Mouse (Mus musculus) intestine, embryonic 16.5 days (tissue): Measurements from ENCODE around the gene Sema4d. TPM values are rescaled to one million over a fixed set of nuclear protein-coding genes. Genes with fewer than 3 reads are reported as not detected.
A peak's percentile ranks its signal among the peaks of the same experiment; 100 is the strongest.

Experiments
- ATAC-seq: fragments of 200-750 bp; cut with Nextera tagmentation; 2 replicates; pipeline ENCODE4 v1.8.0; 2017; ENCODE audit warnings: moderate TSS enrichment, moderate library complexity
- H3K27ac ChIP-seq: fragments of 300-500 bp; sonication (generic); 2 replicates; pipeline ENCODE4 v1.5.1; 2014; ENCODE audit warnings: mild to moderate bottlenecking, low read length
- H3K27me3 ChIP-seq: fragments of 300-500 bp; sonication (generic); replicated peaks from 2 replicates; pipeline ENCODE4 v1.6.1; 2014; ENCODE audit warnings: low read length, control low read depth, mixed read lengths; ENCODE audit not compliant: control insufficient read depth, insufficient read depth
- H3K36me3 ChIP-seq: fragments of 300-500 bp; sonication (generic); 2 replicates; pipeline ENCODE4 v1.6.1; 2014; ENCODE audit warnings: low read length, control low read depth; ENCODE audit not compliant: control insufficient read depth, insufficient read depth
- H3K4me1 ChIP-seq: fragments of 300-500 bp; sonication (generic); 2 replicates; pipeline ENCODE4 v1.6.1; 2014; ENCODE audit warnings: low read length, control low read depth, mixed read lengths; ENCODE audit not compliant: control insufficient read depth, insufficient read depth
- H3K4me2 ChIP-seq: fragments of 300-500 bp; sonication (generic); 2 replicates; pipeline ENCODE4 v1.6.1; 2014; ENCODE audit warnings: low read depth, low read length, control low read depth
- H3K4me3 ChIP-seq: fragments of 300-500 bp; sonication (generic); 2 replicates; pipeline ENCODE4 v1.5.1; 2014; ENCODE audit warnings: mild to moderate bottlenecking, low read length
- H3K9ac ChIP-seq: fragments of 300-500 bp; sonication (generic); 2 replicates; pipeline ENCODE4 v1.6.1; 2014; ENCODE audit warnings: low read depth, low read length
- H3K9me3 ChIP-seq: fragments of 300-500 bp; sonication (generic); 2 replicates; pipeline ENCODE4 v1.6.1; 2016; ENCODE audit warnings: low read length, control low read depth; ENCODE audit not compliant: control insufficient read depth
- WGBS: fragments of 180-500 bp; shearing (Covaris S2); extraction: QIAGEN DNeasy Blood & Tissue Kit; methylation state at CpG from one replicate; pipeline ENCODE4 v1.1.7; 2014; 5-methylcytosine and 5-hydroxymethylcytosine counted together
- polyA plus RNA-seq: library from polyadenylated mRNA; unstranded; fragments of >200 nt; fragmentation: Nextera tagmentation; extraction: Ambion mirVana; gene quantifications from 2 replicates; pipeline ENCODE4 v1.2.1, GENCODE M21; 2015

Sema4d gene
- polyA plus RNA-seq, 1 experiment from 2014 or later = 5.7 TPM

GRCm38 (mm10) chr13:51800921-51801320 is 7.4 kb upstream of the Sema4d start:
- 51% methylated on average over 9 of the region's 9 CpGs for WGBS
- Histone ChIP-seq H3K27me3 (no peaks in the 10 kb centered on the region), H3K36me3 (no peaks in the 10 kb centered on the region), H3K9me3 (no peaks in the 10 kb centered on the region), H3K27ac (no peak overlapping the region), H3K4me2 (no peak overlapping the region), H3K9ac (no peak overlapping the region), H3K4me1 (peaks cover 5% of the 10 kb centered on the region; the same call in 1 of the 2 replicates), H3K4me3 (no peak overlapping the region)
- ATAC-seq = no peak

DNA sequence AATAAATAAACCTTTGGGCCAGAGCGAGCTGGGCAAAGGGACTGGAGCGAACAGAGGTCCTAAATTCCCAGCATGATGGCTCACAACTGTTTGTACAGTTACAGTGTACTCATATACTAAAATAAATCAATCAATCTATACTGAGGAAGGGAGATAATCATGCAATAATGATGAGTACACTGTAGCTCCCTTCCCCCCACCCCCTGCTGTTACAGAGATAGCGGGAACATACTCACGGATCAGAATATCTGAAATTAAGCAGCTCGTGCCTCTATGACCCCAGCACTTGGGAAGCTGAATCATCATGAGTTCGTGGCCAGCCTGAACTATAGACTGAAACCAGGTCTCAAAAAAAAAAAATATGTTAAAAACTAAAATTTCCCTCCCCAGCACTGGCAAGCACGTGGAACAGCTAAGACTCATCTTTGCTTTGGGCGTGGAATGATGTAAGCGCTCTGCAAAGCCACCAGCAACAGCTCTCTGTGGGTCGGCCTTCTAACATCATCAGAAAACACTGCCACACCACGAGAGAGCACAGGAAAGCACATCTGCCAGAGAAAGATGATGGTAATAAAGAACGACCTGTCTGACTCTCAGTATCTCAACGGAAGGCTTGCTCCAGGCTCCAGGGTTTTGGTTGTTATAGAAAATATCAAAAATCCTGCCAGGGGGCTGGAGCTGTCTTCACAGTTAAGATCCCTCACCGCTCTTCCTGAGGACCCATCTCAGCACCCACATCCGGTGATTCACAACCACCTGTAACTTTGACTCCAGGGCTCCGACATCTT is 6.4 kb upstream of the Sema4d start:
- Histone ChIP-seq H3K4me2 (no peak overlapping the region), H3K36me3 (no peaks in the 10 kb centered on the region), H3K9me3 (no peaks in the 10 kb centered on the region), H3K9ac (no peak overlapping the region), H3K27me3 (no peaks in the 10 kb centered on the region), H3K4me3 (no peak overlapping the region), H3K27ac (no peak overlapping the region), H3K4me1 (peaks cover 5% of the 10 kb centered on the region; the same call in 1 of the 2 replicates)
- 81% methylated on average over 16 of the region's 16 CpGs for WGBS
- ATAC-seq = no peak

DNA sequence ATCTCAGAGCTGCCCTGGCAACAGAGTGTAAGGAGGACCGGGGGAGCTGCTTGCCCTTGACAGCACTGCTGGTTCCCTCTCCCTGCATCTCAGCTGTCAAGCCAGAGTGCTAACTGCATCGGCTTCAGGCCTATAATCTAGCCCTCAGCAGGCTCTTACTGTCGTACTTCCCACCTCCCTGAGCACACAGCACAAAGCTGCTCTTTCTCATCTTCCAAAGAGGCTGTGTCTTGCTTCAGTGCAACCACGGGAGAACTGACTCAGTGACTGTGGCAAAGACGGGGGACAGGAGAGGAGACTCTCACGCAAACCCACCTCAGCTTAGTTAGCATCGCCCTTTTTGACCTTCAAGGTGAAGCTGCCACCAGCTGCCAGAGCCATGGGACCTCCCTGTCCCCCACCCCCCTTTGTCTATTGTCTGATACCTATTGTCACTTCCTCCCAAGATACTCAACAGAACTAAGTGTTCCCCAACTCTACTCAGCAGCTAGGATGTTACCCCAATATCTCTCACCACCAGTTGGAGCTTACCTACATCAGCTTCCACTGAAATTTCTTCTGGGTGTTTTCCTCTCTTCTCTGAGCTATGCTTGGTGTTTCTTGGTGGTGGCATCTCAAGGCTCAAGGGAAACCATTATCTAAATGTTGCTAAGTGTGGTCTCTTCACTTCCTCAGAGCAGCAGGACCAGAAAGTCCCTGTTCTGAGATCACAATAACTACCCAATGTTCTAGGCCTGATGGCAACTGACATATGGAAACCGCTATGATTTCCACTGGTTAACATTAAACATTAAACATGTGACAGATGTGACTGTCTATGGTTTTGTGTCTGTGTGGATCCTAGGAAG is 4.6 kb upstream of the Sema4d start:
- Histone ChIP-seq H3K4me3 (no peak overlapping the region), H3K4me2 (no peak overlapping the region), H3K27me3 (no peaks in the 10 kb centered on the region), H3K9me3 (no peaks in the 10 kb centered on the region), H3K4me1 (peaks cover 5% of the 10 kb centered on the region; the same call in 1 of the 2 replicates), H3K9ac (no peak overlapping the region), H3K36me3 (no peaks in the 10 kb centered on the region), H3K27ac (no peak overlapping the region)
- 65% methylated on average over 8 of the region's 8 CpGs for WGBS
- no peak for ATAC-seq

DNA sequence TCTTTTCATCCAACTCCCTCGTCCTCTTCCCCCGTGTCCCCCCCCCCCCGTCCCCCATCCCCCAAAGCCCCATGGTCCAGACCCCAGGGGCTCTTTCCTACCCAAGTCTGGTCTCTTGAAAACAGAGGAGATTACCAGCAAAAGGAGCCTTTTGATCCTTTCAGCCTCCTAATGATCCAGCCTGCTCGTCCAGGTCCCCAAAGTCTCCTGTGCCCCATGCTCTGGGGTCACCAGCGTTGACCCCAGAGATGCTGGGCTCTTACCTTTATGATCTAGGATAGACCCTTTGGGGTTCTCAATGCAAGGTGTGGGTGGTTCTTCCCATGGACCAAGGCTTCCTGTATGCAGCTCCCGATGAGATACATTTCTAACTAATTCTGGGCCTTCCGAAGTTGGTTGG is 401 bp upstream of the Sema4d start:
- Histone ChIP-seq H3K27me3 (no peaks in the 10 kb centered on the region; the same call in 1 of the 2 replicates), H3K4me3 (no peak overlapping the region), H3K27ac (no peak overlapping the region), H3K9ac (no peak overlapping the region), H3K9me3 (no peaks in the 10 kb centered on the region), H3K36me3 (no peaks in the 10 kb centered on the region), H3K4me2 (peak overlapping the region; percentile 97; the same call in 1 of the 2 replicates), H3K4me1 (0 out of 2 replicates have a peak, but pooled peaks cover 2% of the 10 kb centered on the region)
- ATAC-seq = 0 out of 2 replicates have a peak, but pooled peaks have one; percentile 4
- 52% methylated on average over 5 of the region's 7 CpGs for WGBS

- no peaks in the 10 kb centered on the region; the same call in 1 of the 2 replicates for H3K27me3 ChIP-seq
- peak overlapping the region; percentile 78 for H3K9ac ChIP-seq
- H3K9me3 ChIP-seq = no peaks in the 10 kb centered on the region
- peak overlapping the region; percentile 97 for H3K4me2 ChIP-seq
- peak; percentile 60 for ATAC-seq
- H3K4me3 ChIP-seq = peak overlapping the region; percentile 84
- H3K27ac ChIP-seq = peak overlapping the region; percentile 20
- 2% methylated on average over 43 of the region's 43 CpGs for WGBS
- H3K4me1 ChIP-seq = 0 out of 2 replicates have a peak, but pooled peaks cover 2% of the 10 kb centered on the region
- H3K36me3 ChIP-seq = no peaks in the 10 kb centered on the region
Observed at GRCm38 (mm10) chr13:51792729-51793424, 670 bp downstream of the Sema4d start.

GRCm38 (mm10) chr13:51792135-51792573 is 1.4 kb downstream of the Sema4d start:
- Histone ChIP-seq H3K36me3 (no peaks in the 10 kb centered on the region), H3K4me1 (0 out of 2 replicates have a peak, but pooled peaks cover 2% of the 10 kb centered on the region), H3K27me3 (no peaks in the 10 kb centered on the region; the same call in 1 of the 2 replicates), H3K27ac (no peak overlapping the region), H3K4me3 (peak overlapping the region; percentile 84), H3K4me2 (peak overlapping the region; percentile 97), H3K9ac (peak overlapping the region; percentile 78; the same call in 1 of the 2 replicates), H3K9me3 (no peaks in the 10 kb centered on the region)
- WGBS = 37% methylated on average over 11 of the region's 11 CpGs
- peak; percentile 15; the same call in 1 of the 2 replicates for ATAC-seq

DNA sequence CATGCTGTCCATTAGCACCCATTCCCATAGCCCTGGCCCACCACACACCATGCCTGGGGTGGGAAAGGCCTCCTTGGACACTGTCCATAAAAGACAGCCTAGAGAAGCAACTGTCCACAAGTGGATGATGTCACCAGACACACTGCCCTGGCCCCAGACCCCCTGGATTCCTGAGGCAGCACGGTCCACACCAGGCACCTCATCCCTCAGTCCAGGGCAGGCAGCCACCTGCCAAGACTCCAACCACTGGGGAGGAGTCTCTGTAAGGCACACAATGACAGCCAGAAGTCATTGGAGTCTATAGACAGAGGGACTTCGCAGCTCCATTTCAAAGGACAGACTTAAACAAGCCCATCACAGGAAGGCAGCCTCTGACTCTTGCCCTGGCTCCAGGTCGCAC is 1.9 kb downstream of the Sema4d start:
- Histone ChIP-seq H3K9ac (no peak overlapping the region), H3K4me1 (0 out of 2 replicates have a peak, but pooled peaks cover 2% of the 10 kb centered on the region), H3K27me3 (no peaks in the 10 kb centered on the region; the same call in 1 of the 2 replicates), H3K4me3 (no peak overlapping the region), H3K9me3 (no peaks in the 10 kb centered on the region), H3K27ac (no peak overlapping the region), H3K36me3 (no peaks in the 10 kb centered on the region), H3K4me2 (no peak overlapping the region)
- ATAC-seq = no peak
- WGBS = 62% methylated on average over 3 of the region's 3 CpGs

- no peaks in the 10 kb centered on the region; the same call in 1 of the 2 replicates for H3K27me3 ChIP-seq
- no peak overlapping the region for H3K4me2 ChIP-seq
- no peak overlapping the region for H3K4me3 ChIP-seq
- H3K36me3 ChIP-seq = no peaks in the 10 kb centered on the region
- 62% methylated on average over 5 of the region's 5 CpGs for WGBS
- no peak for ATAC-seq
- H3K9me3 ChIP-seq = no peaks in the 10 kb centered on the region
- H3K27ac ChIP-seq = no peak overlapping the region
- H3K4me1 ChIP-seq = 0 out of 2 replicates have a peak, but pooled peaks cover 2% of the 10 kb centered on the region
- H3K9ac ChIP-seq = no peak overlapping the region
Observed at GRCm38 (mm10) chr13:51790793-51791192, 2.8 kb downstream of the Sema4d start.
